Mouse (Mus musculus) thymus, adult 2 months (tissue): ENCODE measurements around the gene Gm9117.
"Not testable (repeated sequence)": the region's sequence is repeated elsewhere in the genome, so short reads cannot be mapped to it uniquely, and the experiment has no call there.

Experiments used
- CTCF ChIP-seq: fragments of 200-500 bp; IDR thresholded peaks from 2 replicates; pipeline ENCODE4 v1.5.1; 2012; ENCODE audit warnings: mild to moderate bottlenecking, control low read depth, low read length, moderate library complexity, borderline replicate concordance; ENCODE audit not compliant: control insufficient read depth, poor library complexity, insufficient read depth; ENCODE audit errors: extremely low read depth
- POLR2A ChIP-seq: fragments of 200-500 bp; IDR thresholded peaks from 2 replicates; pipeline ENCODE4 v1.6.1; 2012; ENCODE audit warnings: mild to moderate bottlenecking, low read length, control low read depth, moderate library complexity; ENCODE audit not compliant: control insufficient read depth, poor library complexity, insufficient read depth; ENCODE audit errors: extremely low read depth

DNA sequence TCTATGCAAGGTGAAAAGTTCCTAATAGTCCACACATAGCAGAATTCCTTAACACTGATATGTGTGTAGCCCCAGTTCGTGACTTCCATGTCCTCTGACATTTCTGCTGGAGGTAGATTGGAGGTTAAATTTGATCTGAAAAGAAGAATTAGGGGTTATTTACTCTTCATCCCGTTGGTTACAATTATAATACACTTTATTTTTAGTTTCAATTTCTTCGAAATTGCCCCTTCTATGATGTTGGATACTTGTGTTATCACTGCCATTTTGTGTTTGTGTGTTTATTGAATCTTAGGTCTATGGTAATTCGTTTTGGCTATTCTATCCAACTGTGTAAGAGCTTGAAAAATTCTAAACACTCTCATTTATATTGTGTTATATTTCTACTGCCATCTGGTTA, 17.9 kb upstream of the Gm9117 start, which contains the start of gene Tdpoz5:
- TF ChIP-seq CTCF, POLR2A: not testable (repeated sequence)
